Mouse (Mus musculus): ENCODE results near the gene Rarres2. TPM values are rescaled to one million over a fixed set of nuclear protein-coding genes. Genes with fewer than 3 reads are reported as not detected.
A peak's percentile ranks its signal among the peaks of the same experiment; 100 is the strongest.

Gene Rarres2
- polyA plus RNA-seq, 1 experiment from 2014 or later = 69.7 TPM

- Histone ChIP-seq H3K9me3 (ENCODE audit: control insufficient read depth, low read length) (no peaks in the 10 kb centered on the region), H3K27me3 (replicated peaks; ENCODE audit: control insufficient read depth, insufficient read depth, low read length) (no peaks in the 10 kb centered on the region), H3K4me2 (ENCODE audit: low read length) (peak overlapping the region; percentile 83), H3K4me3 (ENCODE audit: low read depth, low read length) (peak overlapping the region; percentile 63), H3K36me3 (ENCODE audit: control insufficient read depth, insufficient read depth, low read length) (no peaks in the 10 kb centered on the region), H3K9ac (ENCODE audit: low read length) (peak overlapping the region; percentile 65), H3K4me1 (replicated peaks; ENCODE audit: control insufficient read depth, insufficient read depth, low read length) (peaks cover 11% of the 10 kb centered on the region), H3K27ac (ENCODE audit: low read depth) (peak overlapping the region; percentile 98)
- 29% methylated on average over 14 of the region's 14 CpGs for WGBS
- ATAC-seq (replicated peaks; ENCODE audit: low FRiP score, low TSS enrichment, low read depth) = peak; percentile 79
- DNase-seq (ENCODE audit: low spot score) = no peak
These were observed 17.3 kb downstream of the Rarres2 start for GRCm38 (mm10) chr6:48555104-48555890.

GRCm38 (mm10) chr6:48554280-48555103 is 18.1 kb downstream of the Rarres2 start, which contains the start of gene Lrrc61:
Lrrc61 (plus strand) TSS chr6:48554796.
- DNase-seq (ENCODE audit: low spot score) = peak; percentile 95
- no peaks in the 10 kb centered on the region for H3K27me3 ChIP-seq (replicated peaks; ENCODE audit: control insufficient read depth, insufficient read depth, low read length)
- peak within 1 kb of the TSS; percentile 83 for H3K4me2 ChIP-seq (ENCODE audit: low read length)
- no peaks in the 10 kb centered on the region for H3K9me3 ChIP-seq (ENCODE audit: control insufficient read depth, low read length)
- peak within 1 kb of the TSS; percentile 65 for H3K9ac ChIP-seq (ENCODE audit: low read length)
- H3K36me3 ChIP-seq (ENCODE audit: control insufficient read depth, insufficient read depth, low read length) = no peaks in the 10 kb centered on the region
- WGBS = under 1% methylated on average over 39 of the region's 39 CpGs
- peak within 1 kb of the TSS; percentile 98 for H3K27ac ChIP-seq (ENCODE audit: low read depth)
- peaks cover 11% of the 10 kb centered on the region for H3K4me1 ChIP-seq (replicated peaks; ENCODE audit: control insufficient read depth, insufficient read depth, low read length)
- peak; percentile 87 for ATAC-seq (replicated peaks; ENCODE audit: low FRiP score, low TSS enrichment, low read depth)
- H3K4me3 ChIP-seq (ENCODE audit: low read depth, low read length) = peak within 1 kb of the TSS; percentile 63

DNA sequence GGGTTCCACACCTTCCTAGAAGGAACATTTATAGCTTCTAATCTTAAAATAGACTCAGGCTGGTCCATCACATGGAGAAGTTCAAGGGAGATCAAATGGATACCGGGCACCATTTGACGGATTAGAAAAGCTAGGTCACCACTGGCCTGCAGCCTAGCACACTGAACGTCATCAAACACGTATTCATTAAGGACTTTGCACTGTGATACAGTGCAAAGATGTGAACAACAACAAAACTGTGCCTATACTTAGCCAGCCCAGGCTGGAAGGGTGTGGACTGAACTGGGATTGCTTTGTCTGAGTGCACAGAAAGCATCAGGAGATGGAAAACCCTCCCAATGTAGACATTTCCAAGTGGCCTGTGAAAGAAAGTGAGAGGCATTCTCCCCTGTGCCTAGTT is 18.8 kb downstream of the Rarres2 start:
- peak overlapping the region; percentile 63; the same call in 1 of the 2 replicates for H3K4me3 ChIP-seq (ENCODE audit: low read depth, low read length)
- peak overlapping the region; percentile 98 for H3K27ac ChIP-seq (ENCODE audit: low read depth)
- ATAC-seq (replicated peaks; ENCODE audit: low FRiP score, low TSS enrichment, low read depth) = no peak
- H3K4me1 ChIP-seq (replicated peaks; ENCODE audit: control insufficient read depth, insufficient read depth, low read length) = peaks cover 11% of the 10 kb centered on the region
- H3K4me2 ChIP-seq (ENCODE audit: low read length) = peak overlapping the region; percentile 83
- DNase-seq (ENCODE audit: low spot score) = no peak
- no peaks in the 10 kb centered on the region for H3K9me3 ChIP-seq (ENCODE audit: control insufficient read depth, low read length)
- peak overlapping the region; percentile 65 for H3K9ac ChIP-seq (ENCODE audit: low read length)
- H3K27me3 ChIP-seq (replicated peaks; ENCODE audit: control insufficient read depth, insufficient read depth, low read length) = no peaks in the 10 kb centered on the region
- 84% methylated on average over 4 of the region's 4 CpGs for WGBS
- H3K36me3 ChIP-seq (ENCODE audit: control insufficient read depth, insufficient read depth, low read length) = no peaks in the 10 kb centered on the region

DNA sequence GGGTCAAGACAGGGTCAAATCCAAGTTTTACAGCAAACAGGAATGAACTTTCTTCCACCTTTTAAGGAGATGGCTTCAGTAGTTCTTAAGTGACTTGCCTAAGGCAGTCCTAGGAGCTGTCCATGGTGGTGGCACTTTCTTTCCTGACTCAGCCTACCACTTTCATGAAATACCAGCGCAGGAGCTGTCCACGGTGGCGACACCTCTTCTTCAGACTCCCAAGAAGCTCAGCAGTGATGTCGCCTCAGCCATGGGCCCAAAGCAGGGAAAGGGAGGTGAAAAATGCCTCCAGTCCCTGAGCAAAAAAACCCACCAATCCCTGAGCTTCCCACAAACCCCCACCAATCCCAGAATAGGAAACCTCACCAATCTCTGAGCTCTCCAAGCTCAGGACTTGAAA is 19.7 kb downstream of the Rarres2 start:
- Histone ChIP-seq H3K9me3 (ENCODE audit: control insufficient read depth, low read length) (no peaks in the 10 kb centered on the region), H3K36me3 (ENCODE audit: control insufficient read depth, insufficient read depth, low read length) (no peaks in the 10 kb centered on the region), H3K9ac (ENCODE audit: low read length) (no peak overlapping the region), H3K27me3 (replicated peaks; ENCODE audit: control insufficient read depth, insufficient read depth, low read length) (no peaks in the 10 kb centered on the region), H3K4me3 (ENCODE audit: low read depth, low read length) (no peak overlapping the region), H3K4me1 (replicated peaks; ENCODE audit: control insufficient read depth, insufficient read depth, low read length) (peaks cover 11% of the 10 kb centered on the region), H3K4me2 (ENCODE audit: low read length) (no peak overlapping the region), H3K27ac (ENCODE audit: low read depth) (no peak overlapping the region)
- WGBS = 45% methylated on average over 4 of the region's 4 CpGs
- no peak for DNase-seq (ENCODE audit: low spot score)
- no peak for ATAC-seq (replicated peaks; ENCODE audit: low FRiP score, low TSS enrichment, low read depth)

- no peaks in the 10 kb centered on the region for H3K36me3 ChIP-seq (ENCODE audit: control insufficient read depth, insufficient read depth, low read length)
- WGBS = 78% methylated on average over 6 of the region's 6 CpGs
These were observed 24.3 kb downstream of the Rarres2 start for GRCm38 (mm10) chr6:48548314-48548713.

GRCm38 (mm10) chr6:48546858-48547257 is 25.7 kb downstream of the Rarres2 start:
- H3K27ac ChIP-seq (ENCODE audit: low read depth) = no peak overlapping the region
- no peaks in the 10 kb centered on the region for H3K27me3 ChIP-seq (replicated peaks; ENCODE audit: control insufficient read depth, insufficient read depth, low read length)
- DNase-seq (ENCODE audit: low spot score) (no peak), ATAC-seq (replicated peaks; ENCODE audit: low FRiP score, low TSS enrichment, low read depth) (no peak)
- H3K9me3 ChIP-seq (ENCODE audit: control insufficient read depth, low read length) = no peaks in the 10 kb centered on the region
- no peak overlapping the region for H3K4me3 ChIP-seq (ENCODE audit: low read depth, low read length)
- no peak overlapping the region for H3K9ac ChIP-seq (ENCODE audit: low read length)
- no peaks in the 10 kb centered on the region for H3K4me1 ChIP-seq (replicated peaks; ENCODE audit: control insufficient read depth, insufficient read depth, low read length)
- H3K36me3 ChIP-seq (ENCODE audit: control insufficient read depth, insufficient read depth, low read length) = no peaks in the 10 kb centered on the region
- no peak overlapping the region for H3K4me2 ChIP-seq (ENCODE audit: low read length)
- 47% methylated on average over 4 of the region's 4 CpGs for WGBS

More at GRCm38 (mm10) chr6:48548314-48548713, 24.3 kb downstream of the Rarres2 start:
- Histone ChIP-seq H3K27me3 (replicated peaks; ENCODE audit: control insufficient read depth, insufficient read depth, low read length) (no peaks in the 10 kb centered on the region), H3K9me3 (ENCODE audit: control insufficient read depth, low read length) (no peaks in the 10 kb centered on the region), H3K27ac (ENCODE audit: low read depth) (no peak overlapping the region), H3K9ac (ENCODE audit: low read length) (no peak overlapping the region), H3K4me1 (replicated peaks; ENCODE audit: control insufficient read depth, insufficient read depth, low read length) (no peaks in the 10 kb centered on the region), H3K4me3 (ENCODE audit: low read depth, low read length) (no peak overlapping the region), H3K4me2 (ENCODE audit: low read length) (no peak overlapping the region)
- DNase-seq (ENCODE audit: low spot score) (no peak), ATAC-seq (replicated peaks; ENCODE audit: low FRiP score, low TSS enrichment, low read depth) (no peak)

GRCm38 (mm10) chr6:48546271-48546670 is 26.3 kb downstream of the Rarres2 start:
- Histone ChIP-seq H3K9ac (ENCODE audit: low read length) (no peak overlapping the region), H3K27ac (ENCODE audit: low read depth) (no peak overlapping the region), H3K4me2 (ENCODE audit: low read length) (no peak overlapping the region), H3K9me3 (ENCODE audit: control insufficient read depth, low read length) (no peaks in the 10 kb centered on the region), H3K4me3 (ENCODE audit: low read depth, low read length) (no peak overlapping the region), H3K36me3 (ENCODE audit: control insufficient read depth, insufficient read depth, low read length) (no peaks in the 10 kb centered on the region), H3K27me3 (replicated peaks; ENCODE audit: control insufficient read depth, insufficient read depth, low read length) (no peaks in the 10 kb centered on the region), H3K4me1 (replicated peaks; ENCODE audit: control insufficient read depth, insufficient read depth, low read length) (no peaks in the 10 kb centered on the region)
- ATAC-seq (replicated peaks; ENCODE audit: low FRiP score, low TSS enrichment, low read depth) (no peak), DNase-seq (ENCODE audit: low spot score) (no peak)
- WGBS = 58% methylated on average over 1 of the region's 1 CpGs

DNA sequence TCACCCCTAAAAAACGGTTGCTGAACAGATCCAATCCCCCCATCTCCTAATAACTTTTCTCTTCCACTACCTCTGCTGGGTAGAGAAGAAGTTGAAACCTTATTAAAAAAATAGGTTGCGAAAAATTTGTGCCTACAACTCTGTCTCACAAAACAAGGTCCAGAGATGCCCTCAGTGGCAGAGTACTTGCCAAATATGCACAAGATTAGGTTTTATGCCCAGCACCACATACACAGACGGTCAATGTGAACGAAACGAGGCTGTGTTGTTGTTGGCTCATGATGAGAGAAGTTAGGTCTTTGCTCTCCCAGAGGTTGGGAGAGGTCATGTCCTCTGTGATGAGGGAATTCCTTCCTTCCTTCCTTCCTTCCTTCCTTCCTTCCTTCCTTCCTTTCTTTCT is 27.3 kb downstream of the Rarres2 start:
- no peak for ATAC-seq (replicated peaks; ENCODE audit: low FRiP score, low TSS enrichment, low read depth)
- WGBS = 75% methylated on average over 5 of the region's 5 CpGs
- no peak for DNase-seq (ENCODE audit: low spot score)

More for the DNA sequence above, 27.3 kb downstream of the Rarres2 start:
- Histone ChIP-seq H3K4me3 (ENCODE audit: low read depth, low read length) (no peak overlapping the region), H3K4me1 (replicated peaks; ENCODE audit: control insufficient read depth, insufficient read depth, low read length) (no peaks in the 10 kb centered on the region), H3K27ac (ENCODE audit: low read depth) (no peak overlapping the region), H3K9ac (ENCODE audit: low read length) (no peak overlapping the region), H3K4me2 (ENCODE audit: low read length) (no peak overlapping the region), H3K36me3 (ENCODE audit: control insufficient read depth, insufficient read depth, low read length) (0 out of 2 replicates have a peak, but pooled peaks cover 5% of the 10 kb centered on the region), H3K27me3 (replicated peaks; ENCODE audit: control insufficient read depth, insufficient read depth, low read length) (no peaks in the 10 kb centered on the region), H3K9me3 (ENCODE audit: control insufficient read depth, low read length) (no peaks in the 10 kb centered on the region)
